Mouse (Mus musculus) kidney, postnatal 0 days (tissue): Measurements from ENCODE around the gene Wfdc15a. TPM values are rescaled to one million over a fixed set of nuclear protein-coding genes. Genes with fewer than 3 reads are reported as not detected.
A peak's percentile ranks its signal among the peaks of the same experiment; 100 is the strongest.

Source experiments
- ATAC-seq: fragments of 200-750 bp; cut with Nextera tagmentation; replicated peaks from 2 replicates; pipeline ENCODE4 v1.8.0; 2017; ENCODE audit warnings: low read depth, moderate number of reproducible peaks, moderate TSS enrichment, moderate library complexity; ENCODE audit not compliant: low FRiP score
- DNase-seq: peaks from one replicate; pipeline ENCODE4 v3.0.0-alpha.2; 2016; ENCODE audit warnings: low spot score
- H3K27ac ChIP-seq: fragments of 300-500 bp; sonication (generic); 2 replicates; pipeline ENCODE4 v1.5.1; 2014; ENCODE audit warnings: mild to moderate bottlenecking
- H3K27me3 ChIP-seq: fragments of 300-500 bp; sonication (generic); 2 replicates; pipeline ENCODE4 v1.6.1; 2014; ENCODE audit warnings: low read length, mixed read lengths; ENCODE audit not compliant: insufficient read depth
- H3K36me3 ChIP-seq: fragments of 300-500 bp; sonication (generic); 2 replicates; pipeline ENCODE4 v1.6.1; 2014; ENCODE audit warnings: low read length, mixed read lengths; ENCODE audit not compliant: insufficient read depth
- H3K4me1 ChIP-seq: fragments of 300-500 bp; sonication (generic); replicated peaks from 2 replicates; pipeline ENCODE4 v1.6.1; 2014; ENCODE audit warnings: antibody characterized with exemption, low read length, mixed read lengths; ENCODE audit not compliant: insufficient read depth
- H3K4me2 ChIP-seq: fragments of 300-500 bp; sonication (generic); 2 replicates; pipeline ENCODE4 v1.6.1; 2014; ENCODE audit warnings: mild to moderate bottlenecking, low read length, moderate library complexity, mixed read lengths
- H3K4me3 ChIP-seq: fragments of 300-500 bp; sonication (generic); replicated peaks from 2 replicates; pipeline ENCODE4 v1.5.1; 2014; ENCODE audit warnings: low read depth, low read length
- H3K9ac ChIP-seq: fragments of 300-500 bp; sonication (generic); 2 replicates; pipeline ENCODE4 v1.6.1; 2014; ENCODE audit warnings: low read depth, low read length
- H3K9me3 ChIP-seq: fragments of 300-500 bp; sonication (generic); replicated peaks from 2 replicates; pipeline ENCODE4 v1.6.1; 2016; ENCODE audit warnings: low read length, inconsistent platforms, mixed read lengths
- CTCF ChIP-seq: IDR thresholded peaks from 2 replicates; pipeline ENCODE4 v1.5.1; 2016; ENCODE audit warnings: antibody characterized with exemption, low read depth, mild to moderate bottlenecking, moderate library complexity
- WGBS: fragments of 180-500 bp; shearing (Covaris S2); extraction: QIAGEN DNeasy Blood & Tissue Kit; methylation state at CpG from one replicate; pipeline ENCODE4 v1.1.7; 2014; 5-methylcytosine and 5-hydroxymethylcytosine counted together
- polyA plus RNA-seq: library from polyadenylated mRNA; unstranded; fragments of >200 nt; fragmentation: Nextera tagmentation; extraction: Ambion mirVana; gene quantifications from 2 replicates; pipeline ENCODE4 v1.2.1, GENCODE M21; 2015

The Wfdc15a gene
- polyA plus RNA-seq, 1 experiment from 2014 or later = not detected

DNA sequence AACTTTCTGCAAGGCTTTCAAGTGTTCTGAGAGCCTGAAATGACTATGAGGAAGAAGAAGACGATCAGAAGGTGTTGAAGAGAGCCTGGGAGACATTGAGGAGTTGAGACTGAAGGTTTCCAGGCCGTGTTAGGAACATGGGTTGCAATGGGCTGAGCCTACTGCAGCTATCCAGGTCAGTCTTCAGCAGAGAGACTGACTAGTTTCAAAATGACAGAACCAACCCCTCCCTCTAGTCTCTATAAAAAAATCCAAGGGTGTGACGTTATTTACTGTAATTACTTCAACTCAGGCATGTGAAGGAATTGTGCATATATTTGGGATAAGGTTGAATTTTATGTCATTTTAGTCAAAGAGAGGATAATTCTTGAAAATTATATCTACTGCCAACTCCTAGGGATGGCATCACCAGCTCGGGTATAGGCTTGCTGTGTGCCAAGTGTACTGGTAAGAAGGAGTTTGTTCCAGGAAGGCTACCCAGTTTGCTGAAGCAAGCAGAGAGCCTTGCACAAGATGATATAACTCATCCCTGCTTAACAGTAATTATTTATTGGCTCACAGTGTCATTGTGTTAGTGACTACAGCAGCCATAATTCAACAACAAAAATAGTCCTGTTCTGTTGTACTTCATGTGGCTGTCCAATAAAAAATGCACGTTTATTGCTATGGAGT lies 4.8 kb downstream of the Wfdc15a start:
- ATAC-seq (no peak), DNase-seq (no peak)
- Histone ChIP-seq H3K9me3 (no peaks in the 10 kb centered on the region), H3K4me2 (no peak overlapping the region), H3K9ac (no peak overlapping the region), H3K27me3 (no peaks in the 10 kb centered on the region), H3K27ac (no peak overlapping the region), H3K4me1 (no peaks in the 10 kb centered on the region), H3K4me3 (no peak overlapping the region), H3K36me3 (no peaks in the 10 kb centered on the region)
- no peak for TF ChIP-seq CTCF
- WGBS = 70% methylated on average over 5 of the region's 5 CpGs

DNA sequence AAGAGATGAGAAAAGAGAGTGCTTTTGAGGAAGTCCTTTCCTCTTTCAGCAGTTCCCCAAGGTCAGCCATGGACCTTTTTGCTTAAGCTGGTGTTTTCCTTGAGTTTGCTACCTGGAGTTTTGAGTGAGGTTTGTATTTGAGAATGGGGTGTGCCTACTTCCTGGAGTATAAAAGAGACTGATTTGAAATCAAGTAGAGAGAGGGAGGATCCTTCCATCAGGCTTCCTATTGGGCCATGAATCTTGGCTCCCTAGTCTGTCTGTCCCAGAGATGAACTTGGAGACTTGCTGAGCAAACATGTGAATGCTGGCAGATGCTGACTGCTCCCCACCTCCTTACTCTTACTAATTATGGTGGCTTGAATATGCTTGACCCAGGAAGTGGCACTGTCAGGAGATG lies 7.7 kb downstream of the Wfdc15a start:
- Histone ChIP-seq H3K27me3 (no peaks in the 10 kb centered on the region), H3K4me3 (no peak overlapping the region), H3K4me1 (no peaks in the 10 kb centered on the region), H3K27ac (no peak overlapping the region), H3K36me3 (no peaks in the 10 kb centered on the region), H3K4me2 (no peak overlapping the region), H3K9ac (no peak overlapping the region), H3K9me3 (no peaks in the 10 kb centered on the region)
- ATAC-seq (no peak), DNase-seq (no peak)
- no peak for TF ChIP-seq CTCF

DNA sequence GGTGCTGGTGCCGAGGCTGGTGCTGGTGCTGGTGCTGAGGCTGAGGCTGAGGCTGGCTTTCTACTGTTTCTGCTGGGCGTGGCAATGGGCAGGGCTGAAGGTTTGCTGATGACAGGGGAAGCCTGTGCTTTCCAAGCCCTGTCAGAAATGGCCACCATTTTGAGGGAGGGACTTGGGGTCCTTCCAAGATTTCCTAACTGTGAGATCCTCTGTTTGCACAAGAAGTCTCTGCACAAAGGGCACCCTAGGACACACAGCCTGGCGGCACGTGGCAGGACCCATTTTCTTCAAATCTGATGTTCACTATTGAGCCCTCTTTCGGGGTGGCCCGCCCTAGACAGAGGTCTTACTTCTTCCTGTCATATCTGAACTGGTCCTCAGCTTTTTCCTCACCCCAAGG lies 9.4 kb downstream of the Wfdc15a start, which contains the start of gene Wfdc12:
TSS of gene Wfdc12 (minus strand) at position 33 of the 400 bp plus-strand sequence.
- ATAC-seq (no peak), DNase-seq (no peak)
- H3K36me3 ChIP-seq = no peaks in the 10 kb centered on the region
- H3K9ac ChIP-seq = no peak within 1 kb of the TSS
- no peak for TF ChIP-seq CTCF
- no peaks in the 10 kb centered on the region for H3K9me3 ChIP-seq
- no peaks in the 10 kb centered on the region for H3K4me1 ChIP-seq
- WGBS = 83% methylated on average over 6 of the region's 6 CpGs
- no peaks in the 10 kb centered on the region for H3K27me3 ChIP-seq
- no peak within 1 kb of the TSS for H3K4me2 ChIP-seq
- H3K27ac ChIP-seq = no peak within 1 kb of the TSS
- H3K4me3 ChIP-seq = no peak within 1 kb of the TSS

- peak; percentile 62 for TF ChIP-seq CTCF
- Histone ChIP-seq H3K27ac (no peak overlapping the region), H3K4me3 (no peak overlapping the region), H3K27me3 (no peaks in the 10 kb centered on the region), H3K9me3 (no peaks in the 10 kb centered on the region), H3K4me1 (no peaks in the 10 kb centered on the region), H3K36me3 (no peaks in the 10 kb centered on the region), H3K4me2 (no peak overlapping the region), H3K9ac (no peak overlapping the region)
- ATAC-seq = no peak
- DNase-seq = no peak
- 32% methylated on average over 5 of the region's 5 CpGs for WGBS
These were observed 11.2 kb downstream of the Wfdc15a start for GRCm38 (mm10) chr2:164188722-164189121.

DNA sequence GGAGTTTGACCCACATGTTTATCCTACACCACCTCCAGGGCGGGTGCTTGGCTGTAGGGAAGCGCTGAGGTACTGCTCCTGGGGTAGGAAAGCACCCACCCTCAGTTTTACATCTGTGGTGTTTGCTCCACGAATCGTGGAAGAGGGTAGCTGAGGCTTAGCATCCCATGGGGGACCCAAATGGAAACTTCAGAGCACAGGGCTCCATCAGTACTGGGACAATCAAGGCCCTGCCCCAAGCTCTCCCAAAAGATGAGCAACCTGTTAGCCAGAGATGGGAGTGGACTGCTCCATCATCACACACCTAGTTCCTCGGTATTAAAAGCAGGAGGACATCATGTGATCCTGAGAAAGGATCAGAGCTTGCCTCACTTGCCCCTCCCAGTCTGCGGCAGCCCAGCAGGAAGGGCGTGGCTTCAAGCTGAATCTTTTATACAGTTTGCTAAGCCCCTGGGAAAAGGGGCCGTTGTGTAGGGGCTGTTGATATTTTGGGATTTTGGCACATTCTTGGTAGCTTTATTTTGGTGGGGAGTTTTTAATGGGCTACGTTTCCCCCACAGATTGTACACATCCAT lies 15.7 kb downstream of the Wfdc15a start:
- H3K4me2 ChIP-seq = no peak overlapping the region
- no peak for ATAC-seq
- WGBS = 51% methylated on average over 9 of the region's 9 CpGs

GRCm38 (mm10) chr2:164183340-164183739 lies 16.6 kb downstream of the Wfdc15a start:
- Histone ChIP-seq H3K9ac (no peak overlapping the region), H3K4me2 (no peak overlapping the region), H3K27ac (no peak overlapping the region), H3K36me3 (no peaks in the 10 kb centered on the region), H3K27me3 (no peaks in the 10 kb centered on the region), H3K4me1 (no peaks in the 10 kb centered on the region), H3K9me3 (no peaks in the 10 kb centered on the region), H3K4me3 (no peak overlapping the region)
- DNase-seq (peak; percentile 38), ATAC-seq (no peak)
- WGBS = 47% methylated on average over 9 of the region's 9 CpGs
- TF ChIP-seq CTCF = no peak

More for the DNA sequence above, 15.7 kb downstream of the Wfdc15a start:
- Histone ChIP-seq H3K36me3 (no peaks in the 10 kb centered on the region), H3K9me3 (no peaks in the 10 kb centered on the region), H3K4me3 (no peak overlapping the region), H3K4me1 (no peaks in the 10 kb centered on the region), H3K27ac (no peak overlapping the region), H3K27me3 (no peaks in the 10 kb centered on the region), H3K9ac (no peak overlapping the region)
- TF ChIP-seq CTCF = no peak
- DNase-seq = no peak
